Mouse (Mus musculus): ENCODE results near the gene Clstn2. TPM values are rescaled to one million over a fixed set of nuclear protein-coding genes. Genes with fewer than 3 reads are reported as not detected.

Clstn2 gene
- polyA plus RNA-seq, 1 experiment: not detected

DNA sequence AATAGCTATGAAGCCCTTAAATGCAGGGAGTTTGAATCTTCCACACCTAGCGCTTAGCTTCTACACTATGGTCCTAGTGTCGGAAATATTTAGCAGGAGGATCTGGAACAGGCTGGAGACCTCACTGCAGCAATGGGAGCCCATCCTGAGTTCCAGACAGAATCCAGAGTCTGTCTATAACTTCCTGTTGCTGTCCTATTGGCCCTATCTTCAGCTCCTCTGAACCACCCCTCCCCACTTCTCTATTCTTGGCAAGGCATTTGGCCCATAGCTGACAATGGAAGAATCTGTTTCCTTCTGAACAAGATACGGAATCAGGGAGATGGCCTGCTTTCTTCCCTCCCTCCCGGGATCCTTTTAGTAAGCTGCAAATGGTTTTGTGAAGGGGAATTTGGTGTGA, 488.6 kb downstream of the Clstn2 start:
- TF ChIP-seq POLR2A (IDR thresholded peaks at IDR 0.05; ENCODE audit: insufficient read depth, low read depth, low read length): no peak
- TF ChIP-seq CTCF (IDR thresholded peaks at IDR 0.05; ENCODE audit: insufficient read depth, low read depth, low read length): no peak
- Histone ChIP-seq H3K27ac (ENCODE audit: insufficient read depth, low read depth, low read length) (no peak overlapping the region), H3K4me3 (ENCODE audit: insufficient read depth, low read depth, low read length) (no peak overlapping the region), H3K4me1 (ENCODE audit: control insufficient read depth, insufficient read depth, low read length) (peaks cover 5% of the 10 kb centered on the region; the same call in 1 of the 2 replicates)
- WGBS: 86% methylated on average over 4 of the region's 4 CpGs

GRCm38 (mm10) chr9:97541419-97541818, 491.6 kb downstream of the Clstn2 start:
- 40% methylated on average over 6 of the region's 6 CpGs for WGBS
- Histone ChIP-seq H3K27ac (ENCODE audit: insufficient read depth, low read depth, low read length) (no peak overlapping the region), H3K4me1 (ENCODE audit: control insufficient read depth, insufficient read depth, low read length) (peaks cover 2% of the 10 kb centered on the region; the same call in 1 of the 2 replicates), H3K4me3 (ENCODE audit: insufficient read depth, low read depth, low read length) (no peak overlapping the region)
- TF ChIP-seq POLR2A (IDR thresholded peaks at IDR 0.05; ENCODE audit: insufficient read depth, low read depth, low read length): no peak
- no peak for TF ChIP-seq CTCF (IDR thresholded peaks at IDR 0.05; ENCODE audit: insufficient read depth, low read depth, low read length)

DNA sequence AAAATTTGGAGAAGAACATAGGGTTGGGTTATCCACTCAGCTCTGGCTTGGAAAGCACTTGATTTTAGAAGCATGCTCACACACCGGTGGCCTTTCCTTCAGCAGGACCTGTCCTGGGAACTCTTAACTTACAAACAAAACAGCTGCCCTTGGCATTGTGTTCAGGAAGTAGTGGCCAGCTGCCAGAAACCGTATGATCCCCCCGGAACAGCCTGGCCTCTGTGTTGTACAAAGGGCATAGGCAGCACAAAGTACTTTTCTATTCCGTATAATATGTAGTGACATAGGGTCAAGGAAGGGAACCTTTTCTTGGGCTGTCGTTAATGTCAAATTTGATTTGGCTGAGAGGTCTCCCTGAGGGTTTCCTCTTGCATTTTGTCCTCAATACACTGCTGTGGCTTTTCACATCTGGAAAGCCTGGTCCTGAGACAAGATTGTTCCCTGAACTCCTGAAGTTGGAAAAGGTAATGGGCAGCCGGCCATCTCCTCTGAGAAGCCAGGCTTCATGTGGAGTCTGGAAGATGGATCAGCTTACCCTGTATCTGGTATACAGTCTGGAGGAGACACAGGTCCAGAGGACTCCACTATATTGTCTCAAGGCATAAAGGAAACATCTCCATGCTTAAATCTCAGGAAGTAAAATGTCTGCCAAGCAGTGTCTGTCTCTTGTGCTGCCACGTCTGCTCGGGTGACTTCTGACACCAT, 494.8 kb downstream of the Clstn2 start:
- 56% methylated on average over 8 of the region's 8 CpGs for WGBS
- Histone ChIP-seq H3K27ac (ENCODE audit: insufficient read depth, low read depth, low read length) (no peak overlapping the region), H3K4me3 (ENCODE audit: insufficient read depth, low read depth, low read length) (no peak overlapping the region), H3K4me1 (ENCODE audit: control insufficient read depth, insufficient read depth, low read length) (peaks cover 2% of the 10 kb centered on the region; the same call in 1 of the 2 replicates)
- TF ChIP-seq POLR2A (IDR thresholded peaks at IDR 0.05; ENCODE audit: insufficient read depth, low read depth, low read length) (no peak), CTCF (IDR thresholded peaks at IDR 0.05; ENCODE audit: insufficient read depth, low read depth, low read length) (no peak)

DNA sequence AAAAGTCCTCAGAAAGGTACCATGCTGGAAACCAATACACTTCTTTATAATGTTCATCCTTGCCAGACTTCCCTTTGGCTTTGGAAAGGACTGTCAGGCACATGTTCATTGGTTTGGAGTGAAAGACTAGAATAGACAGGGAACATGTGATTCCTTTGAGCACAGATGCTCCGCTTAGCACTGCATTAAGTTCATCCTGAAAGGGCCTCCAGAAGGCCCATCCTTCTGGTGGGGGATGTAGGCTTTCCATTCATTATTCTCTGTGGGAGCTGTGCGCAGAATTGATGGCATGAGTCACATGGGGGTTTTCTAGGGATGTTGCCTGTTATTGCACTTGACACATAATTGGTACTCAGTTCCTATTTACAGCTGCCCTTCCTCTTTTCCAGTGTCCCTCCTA, 498.8 kb downstream of the Clstn2 start:
- TF ChIP-seq POLR2A (IDR thresholded peaks at IDR 0.05; ENCODE audit: insufficient read depth, low read depth, low read length) (no peak), CTCF (IDR thresholded peaks at IDR 0.05; ENCODE audit: insufficient read depth, low read depth, low read length) (no peak)
- WGBS: 46% methylated on average over 2 of the region's 2 CpGs
- Histone ChIP-seq H3K4me3 (ENCODE audit: insufficient read depth, low read depth, low read length) (no peak overlapping the region), H3K4me1 (ENCODE audit: control insufficient read depth, insufficient read depth, low read length) (no peaks in the 10 kb centered on the region), H3K27ac (ENCODE audit: insufficient read depth, low read depth, low read length) (no peak overlapping the region)

DNA sequence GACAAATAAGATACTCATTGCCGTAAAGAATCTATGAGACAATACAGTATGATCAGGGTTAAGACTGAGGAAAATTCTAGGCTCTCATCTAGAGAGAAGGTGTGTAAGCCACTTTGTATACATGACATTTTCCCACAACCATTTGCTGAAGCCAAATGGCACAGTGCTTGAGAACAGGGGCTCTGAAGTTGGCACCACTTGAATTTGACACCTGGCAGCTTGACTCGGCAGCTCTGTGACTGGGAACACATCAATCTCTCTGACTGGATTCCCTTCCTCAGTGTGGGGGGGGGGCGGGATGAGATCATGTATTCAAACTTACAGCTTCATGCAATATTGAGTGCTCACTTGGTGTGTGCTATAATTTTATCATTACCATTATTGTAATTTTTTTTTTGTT, 499.7 kb downstream of the Clstn2 start:
- WGBS: 89% methylated on average over 3 of the region's 3 CpGs
- Histone ChIP-seq H3K4me3 (ENCODE audit: insufficient read depth, low read depth, low read length) (no peak overlapping the region), H3K4me1 (ENCODE audit: control insufficient read depth, insufficient read depth, low read length) (no peaks in the 10 kb centered on the region), H3K27ac (ENCODE audit: insufficient read depth, low read depth, low read length) (no peak overlapping the region)
- TF ChIP-seq POLR2A (IDR thresholded peaks at IDR 0.05; ENCODE audit: insufficient read depth, low read depth, low read length) (no peak), CTCF (IDR thresholded peaks at IDR 0.05; ENCODE audit: insufficient read depth, low read depth, low read length) (no peak)

DNA sequence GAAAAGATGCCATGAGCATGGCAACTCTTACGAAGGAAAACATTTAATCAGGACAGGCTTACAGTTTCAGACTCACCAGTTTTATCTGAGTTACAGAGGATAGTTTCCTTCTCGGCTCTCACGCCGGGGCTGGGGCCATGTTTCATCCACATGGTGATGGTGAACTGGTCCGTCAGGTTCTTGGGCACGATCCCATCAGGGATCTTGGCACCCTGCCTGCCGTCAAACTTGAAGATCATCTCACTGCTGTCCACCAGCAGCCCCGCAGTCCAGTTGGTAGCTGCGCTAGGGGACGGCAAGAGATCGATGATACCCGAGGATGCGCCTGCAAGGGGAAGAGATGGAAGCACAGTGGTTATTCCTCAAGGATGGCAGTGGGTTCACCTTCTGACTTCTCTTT, 500.4 kb downstream of the Clstn2 start:
- no peak for TF ChIP-seq CTCF (IDR thresholded peaks at IDR 0.05; ENCODE audit: insufficient read depth, low read depth, low read length)
- TF ChIP-seq POLR2A (IDR thresholded peaks at IDR 0.05; ENCODE audit: insufficient read depth, low read depth, low read length): no peak
- Histone ChIP-seq H3K27ac (ENCODE audit: insufficient read depth, low read depth, low read length) (no peak overlapping the region), H3K4me3 (ENCODE audit: insufficient read depth, low read depth, low read length) (no peak overlapping the region), H3K4me1 (ENCODE audit: control insufficient read depth, insufficient read depth, low read length) (no peaks in the 10 kb centered on the region)
- WGBS: 93% methylated on average over 13 of the region's 13 CpGs

DNA sequence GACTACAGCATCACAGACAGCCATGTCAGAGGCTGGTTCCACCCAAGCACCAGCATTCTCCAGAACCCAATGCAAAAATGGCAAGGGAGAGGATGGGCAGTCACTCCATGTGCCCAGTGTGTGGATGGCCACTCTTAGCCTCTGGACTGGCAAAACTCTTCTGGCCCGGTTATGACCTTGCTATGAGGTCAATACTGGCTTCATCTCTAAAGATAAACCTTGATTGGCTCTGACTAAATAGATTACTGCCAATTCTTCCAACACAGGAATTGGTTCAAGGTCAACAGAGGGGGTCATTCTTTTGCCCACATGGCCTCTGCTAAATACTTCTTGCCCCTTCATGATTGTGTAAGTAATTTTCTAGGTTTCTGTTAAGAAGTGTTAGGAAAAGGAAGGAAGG, 505.1 kb downstream of the Clstn2 start:
- WGBS: 90% methylated on average over 1 of the region's 1 CpGs
- Histone ChIP-seq H3K4me3 (ENCODE audit: insufficient read depth, low read depth, low read length) (no peak overlapping the region), H3K27ac (ENCODE audit: insufficient read depth, low read depth, low read length) (no peak overlapping the region), H3K4me1 (ENCODE audit: control insufficient read depth, insufficient read depth, low read length) (peaks cover 8% of the 10 kb centered on the region)
- TF ChIP-seq POLR2A (IDR thresholded peaks at IDR 0.05; ENCODE audit: insufficient read depth, low read depth, low read length): no peak
- no peak for TF ChIP-seq CTCF (IDR thresholded peaks at IDR 0.05; ENCODE audit: insufficient read depth, low read depth, low read length)

- 100% methylated on average over 1 of the region's 1 CpGs for WGBS
- Histone ChIP-seq H3K4me1 (ENCODE audit: control insufficient read depth, insufficient read depth, low read length) (peaks cover 8% of the 10 kb centered on the region), H3K4me3 (ENCODE audit: insufficient read depth, low read depth, low read length) (no peak overlapping the region), H3K27ac (ENCODE audit: insufficient read depth, low read depth, low read length) (no peak overlapping the region)
- TF ChIP-seq CTCF (IDR thresholded peaks at IDR 0.05; ENCODE audit: insufficient read depth, low read depth, low read length) (no peak), POLR2A (IDR thresholded peaks at IDR 0.05; ENCODE audit: insufficient read depth, low read depth, low read length) (no peak)
Measured at GRCm38 (mm10) chr9:97527276-97527675, 505.7 kb downstream of the Clstn2 start.

GRCm38 (mm10) chr9:97525563-97525962, 507.4 kb downstream of the Clstn2 start:
- 57% methylated on average over 3 of the region's 3 CpGs for WGBS
- H3K4me3 ChIP-seq (ENCODE audit: insufficient read depth, low read depth, low read length): no peak overlapping the region
- no peak for TF ChIP-seq POLR2A (IDR thresholded peaks at IDR 0.05; ENCODE audit: insufficient read depth, low read depth, low read length)
- no peak overlapping the region for H3K27ac ChIP-seq (ENCODE audit: insufficient read depth, low read depth, low read length)
- H3K4me1 ChIP-seq (ENCODE audit: control insufficient read depth, insufficient read depth, low read length): peaks cover 8% of the 10 kb centered on the region

All from olfactory bulb, adult 2 months (tissue).